In genomic region chr11:52558782-52559181, GRCm38 (mm10) we compare ENCODE assay signal across 23 mouse cellular contexts.
A peak's percentile ranks its signal among the peaks of the same experiment; 100 is the strongest.
DNase-seq lines count a peak whose midpoint lies in the region; ATAC-seq and TF ChIP-seq lines count a peak whose summit lies in the region.
"Had no signal": no experiment of that assay in that cellular context is flagged by ENCODE, and none has a peak within 500 bp of the region (broad histone marks: within the 10 kb centered on the region; RNA-seq: fewer than 3 reads in every experiment).

No protein-coding gene starts in this region.

- no peak overlapping the region for H3K9ac ChIP-seq in kidney, embryonic 14.5 days (ENCODE audit: low read depth, low read length)
- no peak overlapping the region for H3K9ac ChIP-seq in liver, embryonic 14.5 days (replicated peaks)
- H3K9ac ChIP-seq in liver, embryonic 11.5 days (ENCODE audit: low read depth, low read length): no peak overlapping the region
- H3K9ac ChIP-seq: forebrain, embryonic 13.5 days; heart, embryonic 13.5 days; hindbrain, embryonic 14.5 days had no signal

- TF ChIP-seq EP300 in liver, embryonic 14.5 days (IDR thresholded peaks at IDR 0.05; ENCODE audit: low read depth): no peak

- no peak overlapping the region for H3K4me2 ChIP-seq in kidney, embryonic 14.5 days (replicated peaks; ENCODE audit: low read depth, low read length)
- no peak overlapping the region for H3K4me2 ChIP-seq in liver, embryonic 14.5 days (ENCODE audit: low read depth)
- no peak overlapping the region for H3K4me2 ChIP-seq in liver, embryonic 11.5 days
- H3K4me2 ChIP-seq: forebrain, embryonic 13.5 days; heart, embryonic 13.5 days; hindbrain, embryonic 14.5 days had no signal

- no peaks in the 10 kb centered on the region for H3K9me3 ChIP-seq in kidney, embryonic 14.5 days (ENCODE audit: control insufficient read depth, low read length)
- no peaks in the 10 kb centered on the region for H3K9me3 ChIP-seq in liver, embryonic 14.5 days (ENCODE audit: control insufficient read depth, low read length)
- H3K9me3 ChIP-seq in liver, embryonic 11.5 days (ENCODE audit: control insufficient read depth, low read length): no peaks in the 10 kb centered on the region
- H3K9me3 ChIP-seq: forebrain, embryonic 10.5 days; forebrain, embryonic 13.5 days; heart, embryonic 10.5 days; heart, embryonic 13.5 days had no signal

- H3K4me3 ChIP-seq in kidney, embryonic 14.5 days (ENCODE audit: low read length): no peak overlapping the region
- H3K4me3 ChIP-seq in liver, embryonic 14.5 days (ENCODE audit: insufficient read depth in 1 of 2, low read depth in 2 of 2, low read length in 2 of 2): no peak overlapping the region
- no peak overlapping the region for H3K4me3 ChIP-seq in liver, embryonic 11.5 days (ENCODE audit: low read depth, low read length)
- H3K4me3 ChIP-seq: forebrain, embryonic 10.5 days; forebrain, embryonic 13.5 days; heart, adult 2 months; heart, embryonic 10.5 days; heart, embryonic 13.5 days had no signal

- no peaks in the 10 kb centered on the region for H3K36me3 ChIP-seq in kidney, embryonic 14.5 days (ENCODE audit: control insufficient read depth, insufficient read depth, low read length)
- H3K36me3 ChIP-seq in liver, embryonic 14.5 days (replicated peaks; ENCODE audit: control insufficient read depth, insufficient read depth, low read depth): no peaks in the 10 kb centered on the region
- no peaks in the 10 kb centered on the region for H3K36me3 ChIP-seq in liver, embryonic 11.5 days (ENCODE audit: control insufficient read depth, insufficient read depth, low read length)
- H3K36me3 ChIP-seq: forebrain, embryonic 10.5 days; heart, embryonic 10.5 days; heart, embryonic 13.5 days had no signal

- TF ChIP-seq CTCF in liver, embryonic 14.5 days (IDR thresholded peaks at IDR 0.05; ENCODE audit: low read depth): 0 out of 2 replicates have a peak, but pooled peaks have one; percentile 2

- WGBS in kidney, embryonic 14.5 days: 40% methylated on average over 5 of the region's 5 CpGs
- 52% methylated on average over 5 of the region's 5 CpGs for WGBS in liver, embryonic 14.5 days (ENCODE audit: insufficient replicate concordance)
- 69% methylated on average over 5 of the region's 5 CpGs for WGBS in liver, embryonic 11.5 days

- no peaks in the 10 kb centered on the region for H3K27me3 ChIP-seq in kidney, embryonic 14.5 days (ENCODE audit: control insufficient read depth, insufficient read depth, low read length)
- H3K27me3 ChIP-seq in liver, embryonic 14.5 days (ENCODE audit: control insufficient read depth, insufficient read depth, low read length): no peaks in the 10 kb centered on the region
- no peaks in the 10 kb centered on the region; the same call in 1 of the 2 replicates for H3K27me3 ChIP-seq in liver, embryonic 11.5 days (replicated peaks; ENCODE audit: control insufficient read depth, insufficient read depth, low read length)
- H3K27me3 ChIP-seq: forebrain, embryonic 13.5 days; heart, embryonic 13.5 days had no signal

- H3K27ac ChIP-seq in kidney, embryonic 14.5 days (ENCODE audit: low read depth, low read length): no peak overlapping the region
- H3K27ac ChIP-seq in liver, embryonic 14.5 days: no peak overlapping the region
- no peak overlapping the region for H3K27ac ChIP-seq in liver, embryonic 11.5 days (ENCODE audit: low read depth, low read length)
- H3K27ac ChIP-seq: forebrain, embryonic 10.5 days; forebrain, embryonic 13.5 days; heart, adult 2 months; heart, embryonic 13.5 days; hindbrain, embryonic 14.5 days; hindbrain, postnatal 0 days had no signal

- peak; percentile 46 for ATAC-seq in kidney, embryonic 14.5 days (ENCODE audit: low FRiP score, low TSS enrichment)
- ATAC-seq in liver, embryonic 14.5 days (ENCODE audit: insufficient read depth): no peak
- no peak for ATAC-seq in liver, embryonic 11.5 days (replicated peaks; ENCODE audit: low FRiP score)
- ATAC-seq: CD4-positive, CD25-positive, alpha-beta regulatory T cell, adult 4 months; forebrain, embryonic 13.5 days; forebrain, embryonic 16.5 days; hindbrain, postnatal 0 days; inflammation-experienced regulatory T-cells, adult 6 months had no signal

- DNase-seq in adrenal gland, adult 8-10 months: peak; percentile 54
- DNase-seq in adrenal gland, postnatal 14 days: no peak
- no peak for DNase-seq in kidney, postnatal 14 days
- DNase-seq in liver, embryonic 14.5 days (ENCODE audit: low read depth in 3 of 3, low spot score in 3 of 3): no peak
- DNase-seq in liver, embryonic 11.5 days (ENCODE audit: low spot score): no peak
- DNase-seq: cerebellum, adult 18-20 months; cerebellum, adult 9-10 months; cerebellum, postnatal 14 days; gastrocnemius, postnatal 10 days; gastrocnemius, postnatal 36 days; heart, adult 2 months; heart, postnatal 14 days; heart, postnatal 4 days had no signal

- peaks cover 11% of the 10 kb centered on the region; the same call in 1 of the 2 replicates for H3K4me1 ChIP-seq in kidney, embryonic 14.5 days (ENCODE audit: control insufficient read depth, insufficient read depth, low read length)
- no peaks in the 10 kb centered on the region for H3K4me1 ChIP-seq in liver, embryonic 14.5 days (replicated peaks; ENCODE audit: control insufficient read depth in 2 of 2, insufficient read depth in 2 of 2, low read length in 1 of 2)
- no peaks in the 10 kb centered on the region for H3K4me1 ChIP-seq in liver, embryonic 11.5 days (replicated peaks; ENCODE audit: control insufficient read depth, insufficient read depth, low read length)
- H3K4me1 ChIP-seq: forebrain, embryonic 13.5 days had no signal
